Mouse (Mus musculus): ENCODE measurements around the gene Rab42.

Gene Rab42

GRCm38 (mm10) chr4:132273166-132273565, 30.0 kb downstream of the Rab42 start:
- DNase-seq (ENCODE audit: extremely low spot score): peak; percentile 15

DNA sequence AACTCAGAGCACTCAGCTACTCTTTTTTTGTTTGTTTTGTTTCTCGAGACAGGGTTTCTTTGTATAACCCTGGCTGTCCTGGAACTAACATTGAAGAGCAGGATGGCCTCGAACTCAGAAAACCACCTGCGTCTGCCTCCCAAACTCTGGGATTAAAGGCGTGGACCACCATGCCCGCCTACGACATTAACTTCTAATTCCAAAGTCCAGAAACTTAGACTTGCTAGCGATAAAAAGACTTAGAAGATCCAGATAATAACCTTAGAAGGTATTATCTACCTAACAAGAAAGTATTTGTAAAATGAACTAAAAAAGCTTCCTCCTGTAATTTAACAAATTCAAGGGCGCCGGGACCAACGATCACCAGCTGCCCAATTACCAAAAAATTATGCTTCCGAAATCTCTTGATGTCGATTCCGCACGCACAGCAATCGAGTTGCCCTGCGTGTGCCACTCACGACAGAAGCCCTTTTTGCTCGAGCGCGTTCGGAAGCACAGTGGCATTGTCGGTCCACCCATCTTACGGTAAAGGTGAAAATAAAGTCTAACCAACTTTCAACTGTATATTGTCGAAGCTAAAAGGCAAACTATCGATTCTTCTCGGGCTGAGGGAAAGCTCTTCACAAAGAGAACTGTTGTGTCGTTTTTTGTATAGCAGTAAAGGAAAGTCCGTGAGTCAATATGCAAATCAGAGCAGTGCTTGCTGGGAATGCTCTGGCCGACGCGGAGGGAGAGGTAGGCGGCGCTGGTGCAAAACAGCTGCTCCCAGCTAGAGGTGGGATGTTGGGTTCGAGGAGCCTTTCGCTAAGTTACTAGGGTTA, 33.2 kb downstream of the Rab42 start:
- peak; percentile 94 for DNase-seq (ENCODE audit: extremely low spot score)

DNA sequence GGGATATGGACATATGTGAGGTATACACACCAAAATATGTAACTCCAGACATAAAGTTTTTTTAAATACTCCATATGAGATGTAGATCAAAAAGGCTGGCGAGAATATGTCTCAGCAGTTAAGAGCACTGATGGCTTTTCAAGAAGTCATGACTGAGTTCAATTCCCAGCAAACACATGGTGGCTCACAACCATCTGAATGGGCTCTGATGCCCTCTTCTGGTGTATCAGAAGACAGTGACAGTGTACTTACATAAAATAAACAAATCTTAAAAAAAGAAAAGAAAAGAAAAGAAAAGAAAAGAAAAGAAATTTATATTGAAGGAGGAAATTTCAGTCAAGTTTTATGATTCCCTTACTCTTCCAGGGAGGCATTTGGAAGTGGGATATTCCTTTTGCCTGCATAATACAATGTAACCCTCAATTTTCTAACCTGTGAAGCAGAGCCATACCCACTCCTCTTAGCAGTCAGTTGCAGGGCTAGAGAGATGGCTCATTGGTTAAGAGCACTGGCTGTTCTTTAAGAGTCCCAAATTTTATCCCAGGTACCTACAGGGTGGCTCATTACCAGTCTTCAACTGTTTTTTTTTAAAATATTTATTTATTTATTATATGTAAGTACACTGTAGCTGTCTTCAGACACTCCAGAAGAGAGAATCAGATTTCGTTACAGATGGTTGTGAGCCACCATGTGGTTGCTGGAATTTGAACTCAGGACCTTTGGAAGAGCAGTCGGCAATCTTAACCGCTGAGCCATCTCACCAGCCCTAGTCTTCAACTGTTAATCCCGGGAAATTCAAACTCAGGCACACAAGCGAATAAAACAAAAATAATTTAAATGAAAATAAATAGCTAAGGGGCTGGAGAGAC, 34.1 kb downstream of the Rab42 start:
- peak; percentile 23 for DNase-seq (ENCODE audit: extremely low spot score)

- DNase-seq (ENCODE audit: extremely low spot score): no peak
Measured at GRCm38 (mm10) chr4:132266835-132267349, 36.3 kb downstream of the Rab42 start.

- DNase-seq (ENCODE audit: extremely low spot score): no peak
Measured at GRCm38 (mm10) chr4:132263313-132263712, 39.9 kb downstream of the Rab42 start.

DNA sequence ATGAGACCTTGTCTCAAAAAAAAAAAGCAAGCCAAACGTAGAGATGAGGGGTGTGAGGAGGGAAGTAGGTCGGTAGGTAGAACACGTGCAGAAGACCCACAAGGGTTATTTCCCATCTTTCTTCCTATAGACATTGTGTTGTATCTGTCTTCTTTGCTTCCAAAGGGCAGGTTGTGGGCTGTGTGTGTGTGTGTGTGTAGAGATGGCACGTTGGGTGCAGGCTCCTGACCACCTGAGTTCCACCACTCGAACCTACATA, 40.9 kb downstream of the Rab42 start:
- DNase-seq (ENCODE audit: extremely low spot score): no peak

GRCm38 (mm10) chr4:132261514-132262357, 41.4 kb downstream of the Rab42 start, which contains the start of gene Gmeb1:
TSS of gene Gmeb1 (minus strand) at chr4:132261602.
- peak; percentile 73 for DNase-seq (ENCODE audit: extremely low spot score)

- DNase-seq (ENCODE audit: extremely low spot score): peak; percentile 73
Measured at GRCm38 (mm10) chr4:132260404-132261379, 42.5 kb downstream of the Rab42 start.

DNA sequence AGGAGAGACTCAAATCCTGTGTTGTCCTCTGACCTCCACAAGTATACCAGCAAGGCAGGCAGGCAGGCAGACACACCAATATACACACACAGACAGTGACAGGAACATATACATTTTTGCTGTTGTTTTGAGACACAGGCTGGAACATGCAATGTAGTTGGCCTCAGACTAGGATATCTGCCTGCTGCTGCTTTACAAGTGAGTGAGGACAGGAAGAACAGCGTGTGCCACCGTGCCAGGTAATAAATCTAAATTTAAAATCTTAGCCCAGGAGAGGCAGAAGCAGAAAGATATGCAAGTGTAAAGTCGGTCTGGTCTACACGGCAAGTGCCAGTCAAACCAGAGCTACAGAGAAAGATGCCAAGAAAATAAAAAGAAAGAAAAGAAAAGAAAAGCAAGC, 43.9 kb downstream of the Rab42 start:
- no peak for DNase-seq (ENCODE audit: extremely low spot score)

- no peak for DNase-seq (ENCODE audit: extremely low spot score)
Measured at GRCm38 (mm10) chr4:132256384-132256783, 46.8 kb downstream of the Rab42 start.

GRCm38 (mm10) chr4:132254986-132255385, 48.2 kb downstream of the Rab42 start:
- no peak for DNase-seq (ENCODE audit: extremely low spot score)

- DNase-seq (ENCODE audit: extremely low spot score): no peak
Measured at GRCm38 (mm10) chr4:132253622-132254021, 49.6 kb downstream of the Rab42 start.

DNA sequence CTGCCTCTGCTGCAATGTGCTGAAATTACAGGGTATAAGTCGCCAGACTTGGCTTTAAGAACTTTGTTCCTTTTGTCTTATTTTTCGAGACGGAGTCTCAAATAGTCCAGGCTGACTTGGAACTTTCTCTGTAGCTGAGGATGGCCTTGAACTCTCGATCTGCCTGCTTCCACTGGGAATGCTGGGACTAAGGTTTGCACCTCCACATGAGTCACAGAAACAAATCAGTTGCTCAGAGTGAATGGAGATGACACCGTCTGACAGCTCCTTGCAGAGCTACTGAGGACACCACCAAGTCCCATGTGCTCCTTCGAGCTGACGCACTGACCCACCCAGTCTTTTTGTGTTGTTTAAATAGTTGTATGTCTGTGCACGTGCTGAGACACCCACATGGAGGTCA, 50.1 kb downstream of the Rab42 start:
- DNase-seq (ENCODE audit: extremely low spot score): no peak
